Mouse (Mus musculus) heart, adult 2 months (tissue): ENCODE measurements at regions not wholly inside any gene's neighbourhood (a gene's known extent, or its start where the extent isn't known, plus 50 kb on each side); places are given as distances from the start of the nearest gene placed in this dataset.

Source experiments
- DNase-seq, 2 experiments: peaks; one replicate each; pipeline ENCODE4 v3.0.0; 2021
- H3K27ac ChIP-seq: fragments of 200-600 bp; 2 replicates; pipeline ENCODE4 v1.8.1; 2022
- H3K27me3 ChIP-seq: fragments of 200-500 bp; 2 replicates; pipeline ENCODE4 v1.6.1; 2012; ENCODE audit warnings: mild to moderate bottlenecking, low read length, inconsistent platforms, mixed read lengths; ENCODE audit not compliant: control insufficient read depth, insufficient read depth
- H3K36me3 ChIP-seq: fragments of 200-500 bp; 2 replicates; pipeline ENCODE4 v1.6.1; 2012; ENCODE audit warnings: low read length, inconsistent platforms; ENCODE audit not compliant: control insufficient read depth, insufficient read depth
- H3K4me1 ChIP-seq: fragments of 200-500 bp; 2 replicates; pipeline ENCODE4 v1.6.1; 2011; ENCODE audit warnings: low read length; ENCODE audit not compliant: control insufficient read depth, insufficient read depth
- H3K4me3 ChIP-seq: fragments of 200-600 bp; 2 replicates; pipeline ENCODE4 v1.8.1; 2022
- H3K79me2 ChIP-seq: fragments of 200-500 bp; replicated peaks from 2 replicates; pipeline ENCODE4 v1.6.1; 2012; ENCODE audit warnings: mild to moderate bottlenecking, inconsistent platforms, low read length, moderate library complexity, mixed read lengths; ENCODE audit not compliant: control insufficient read depth, insufficient read depth
- H3K9ac ChIP-seq: fragments of 200-500 bp; 2 replicates; pipeline ENCODE4 v1.6.1; 2012; ENCODE audit warnings: low read depth, mild to moderate bottlenecking, control low read depth, inconsistent platforms, low read length, mixed read lengths
- CTCF ChIP-seq: fragments of 200-600 bp; IDR thresholded peaks from 2 replicates; pipeline ENCODE4 v1.8.1; 2022; ENCODE audit warnings: antibody characterized with exemption, mild to moderate bottlenecking, moderate library complexity
- EP300 ChIP-seq: fragments of 200-500 bp; IDR thresholded peaks from 2 replicates; pipeline ENCODE4 v1.6.1; 2011; ENCODE audit warnings: low read depth, low read length, control low read depth; ENCODE audit not compliant: insufficient read depth
- POLR2A ChIP-seq: fragments of 200-500 bp; IDR thresholded peaks from 2 replicates; pipeline ENCODE4 v1.6.1; 2011; ENCODE audit warnings: mild to moderate bottlenecking, low read depth, low read length, control low read depth; ENCODE audit not compliant: insufficient read depth
- intact Hi-C: fragments of 180-260 bp; cut with DNase I; formaldehyde crosslinking; loops from one replicate; pipeline ENCODE4 v1.15.1; 2025

DNA sequence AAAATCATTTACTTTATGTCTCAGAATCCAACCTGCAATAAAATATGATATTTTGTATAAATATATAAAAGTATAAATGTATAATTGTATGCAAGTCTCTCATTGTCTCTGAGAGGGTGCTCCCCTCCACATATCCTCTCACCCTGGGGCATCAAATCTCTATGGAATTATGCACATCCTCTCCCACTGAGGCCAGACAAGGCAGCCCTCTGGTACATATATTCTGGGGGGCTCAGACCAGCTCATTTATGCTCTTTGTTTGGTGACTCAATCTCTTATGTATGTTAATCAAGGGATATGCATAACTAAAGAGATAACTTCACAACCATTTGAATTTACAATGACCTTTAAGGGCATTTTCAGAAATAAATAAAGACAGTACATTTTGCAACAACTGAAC lies 92.5 kb upstream of the Kcnd2 start:
- Histone ChIP-seq H3K79me2 (no peaks in the 10 kb centered on the region), H3K27me3 (no peaks in the 10 kb centered on the region), H3K4me3 (no peak overlapping the region), H3K36me3 (no peaks in the 10 kb centered on the region), H3K27ac (no peak overlapping the region), H3K4me1 (no peaks in the 10 kb centered on the region), H3K9ac (no peak overlapping the region)
- DNase-seq = no peak
- intact Hi-C loops = no loop called here
- TF ChIP-seq CTCF = no peak
- no peak for TF ChIP-seq POLR2A
- no peak for TF ChIP-seq EP300
